Mouse (Mus musculus): ENCODE data around the gene Steap3. TPM values are rescaled to one million over a fixed set of nuclear protein-coding genes. Genes with fewer than 3 reads are reported as not detected.

Gene Steap3
- polyA plus RNA-seq, 1 experiment from 2014 or later, result 15.9 TPM

- Histone ChIP-seq H3K9me3 (replicated peaks) (no peaks in the 10 kb centered on the region), H3K4me2 (no peak overlapping the region), H3K4me1 (replicated peaks) (peaks cover 5% of the 10 kb centered on the region; the same call in 1 of the 2 replicates), H3K4me3 (no peak overlapping the region), H3K36me3 (no peaks in the 10 kb centered on the region), H3K27me3 (no peaks in the 10 kb centered on the region), H3K9ac (no peak overlapping the region), H3K27ac (no peak overlapping the region)
- ATAC-seq (replicated peaks; ENCODE audit: insufficient number of reproducible peaks, insufficient read depth, low FRiP score, low read depth), result no peak
- WGBS, result 89% methylated on average over 8 of the region's 8 CpGs
Observed at GRCm38 (mm10) chr1:120145527-120146216, 126.8 kb downstream of the Steap3 start.

GRCm38 (mm10) chr1:120142551-120142950 lies 130.0 kb downstream of the Steap3 start:
- Histone ChIP-seq H3K27ac (no peak overlapping the region), H3K4me3 (no peak overlapping the region), H3K36me3 (no peaks in the 10 kb centered on the region), H3K27me3 (no peaks in the 10 kb centered on the region), H3K9me3 (replicated peaks) (no peaks in the 10 kb centered on the region), H3K9ac (no peak overlapping the region), H3K4me2 (no peak overlapping the region), H3K4me1 (replicated peaks) (peaks cover 5% of the 10 kb centered on the region; the same call in 1 of the 2 replicates)
- WGBS, result 54% methylated on average over 5 of the region's 5 CpGs
- no peak for ATAC-seq (replicated peaks; ENCODE audit: insufficient number of reproducible peaks, insufficient read depth, low FRiP score, low read depth)

Other genes starting within 250 kb of the Steap3 start
- 7.3 and 10.7 TPM in 2 replicates for gene Tmem37, start 198.6 kb downstream of the Steap3 start, polyA plus RNA-seq (2015; fragmentation: Nextera tagmentation; extraction: Ambion mirVana)
- gene Dbi, start 151.6 kb downstream of the Steap3 start, polyA plus RNA-seq (2015; fragmentation: Nextera tagmentation; extraction: Ambion mirVana), result 623 and 771 TPM in 2 replicates
- gene 3110009E18Rik, start 151.5 kb downstream of the Steap3 start, polyA plus RNA-seq (2015; fragmentation: Nextera tagmentation; extraction: Ambion mirVana), result 8.2 and 13.6 TPM in 2 replicates
- 0.06 TPM in 1 of 2 replicates, not detected in the other for gene C1ql2, start 67.9 kb upstream of the Steap3 start, polyA plus RNA-seq (2015; fragmentation: Nextera tagmentation; extraction: Ambion mirVana)
- 0.13 and 0.23 TPM in 2 replicates for gene Marco, start 232.3 kb upstream of the Steap3 start, polyA plus RNA-seq (2015; fragmentation: Nextera tagmentation; extraction: Ambion mirVana)